Mouse (Mus musculus) stomach, postnatal 0 days (tissue): Measurements from ENCODE around the gene Nr1d1.

ENCODE experiments used
- CTCF ChIP-seq: IDR thresholded peaks from 2 replicates; pipeline ENCODE4 v1.5.1; 2016; ENCODE audit warnings: antibody characterized with exemption, low read depth, mild to moderate bottlenecking, moderate library complexity
- EP300 ChIP-seq: optimal IDR thresholded peaks from 2 replicates; pipeline ENCODE3; 2016; ENCODE audit warnings: antibody characterized with exemption

DNA sequence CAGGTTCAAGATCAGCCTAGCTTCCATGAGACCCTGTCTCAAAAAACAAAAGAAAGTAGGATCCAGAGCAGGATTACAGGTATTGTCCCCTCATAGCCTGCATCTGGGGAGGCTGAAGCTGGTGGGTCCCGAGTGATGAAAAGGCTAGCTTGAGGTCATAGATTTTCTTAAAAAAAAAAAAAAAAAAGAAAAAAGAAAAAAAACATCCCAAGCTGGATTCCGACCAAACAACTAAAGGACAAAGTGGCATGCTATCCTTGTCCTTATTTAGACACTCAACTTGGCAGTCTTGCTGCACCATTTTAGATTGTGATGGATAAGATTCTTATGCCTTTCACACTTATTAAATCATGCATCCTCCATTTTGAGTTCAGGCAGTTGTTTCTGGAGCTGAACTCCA, 33.3 kb upstream of the Nr1d1 start:
- TF ChIP-seq CTCF (no peak), EP300 (no peak)
